ENCODE assay signal across 8 mouse cellular contexts in the genomic region with DNA sequence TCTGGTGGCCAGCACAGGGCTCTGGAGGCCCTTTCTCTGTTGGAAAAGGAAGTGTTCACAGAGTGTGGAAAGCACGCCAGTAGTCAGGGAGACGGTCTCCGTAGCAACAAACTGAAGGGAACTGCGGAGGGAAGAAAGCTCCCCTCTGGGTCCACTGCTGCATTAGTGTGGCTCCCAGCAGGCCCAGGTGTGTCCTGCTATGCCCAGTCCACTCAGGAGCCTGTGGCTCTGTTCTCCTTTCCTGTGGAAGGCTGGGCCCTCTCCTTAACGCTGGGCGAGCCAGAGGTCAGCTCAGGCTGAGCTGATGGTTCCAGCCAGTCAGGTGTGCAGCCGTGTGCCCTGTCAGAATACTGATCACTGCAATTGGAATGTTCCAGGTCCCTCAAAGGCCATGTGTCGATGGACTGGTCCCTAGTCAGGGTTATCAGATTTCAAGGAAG. TPM values are rescaled to one million over a fixed set of nuclear protein-coding genes. Genes with fewer than 3 reads are reported as not detected.
DNase-seq lines count a peak whose midpoint lies in the region; ATAC-seq and TF ChIP-seq lines count a peak whose summit lies in the region.

No protein-coding gene starts in this region.

- 23% methylated on average over 8 of the region's 8 CpGs for WGBS in forebrain, embryonic 14.5 days
- 28% methylated on average over 8 of the region's 8 CpGs for WGBS in midbrain, embryonic 10.5 days
- 57% methylated on average over 8 of the region's 8 CpGs for WGBS in thymus, adult 2 months

- H3K27me3 ChIP-seq in forebrain, embryonic 14.5 days (replicated peaks; ENCODE audit: control insufficient read depth, insufficient read depth, low read length): no peaks in the 10 kb centered on the region
- 0 out of 2 replicates have a peak, but pooled peaks cover 3% of the 10 kb centered on the region for H3K27me3 ChIP-seq in midbrain, embryonic 10.5 days (ENCODE audit: low read depth, poor library complexity, severe bottlenecking)
- no peaks in the 10 kb centered on the region for H3K27me3 ChIP-seq in thymus, adult 2 months (ENCODE audit: control insufficient read depth, insufficient read depth, low read length)

- TF ChIP-seq CTCF in layer of hippocampus, adult 2 months (conservative IDR thresholded peaks at IDR 0.05): no peak
- no peak for TF ChIP-seq CTCF in thymus, adult 2 months (IDR thresholded peaks at IDR 0.05; ENCODE audit: borderline replicate concordance, control insufficient read depth, extremely low read depth, insufficient read depth, low read length, poor library complexity)

- no peak; the same call in 1 of the 2 replicates for ATAC-seq in forebrain, embryonic 14.5 days

- intact Hi-C loops in heart, postnatal 10 days (cut with DNase I): no loop called here

- no peaks in the 10 kb centered on the region for H3K9me3 ChIP-seq in forebrain, embryonic 14.5 days (replicated peaks; ENCODE audit: control insufficient read depth, low read length)
- peaks cover 4% of the 10 kb centered on the region; the same call in 1 of the 2 replicates for H3K9me3 ChIP-seq in midbrain, embryonic 10.5 days (replicated peaks)

- no peak overlapping the region for H3K4me3 ChIP-seq in forebrain, embryonic 14.5 days (ENCODE audit: low read depth, low read length)
- H3K4me3 ChIP-seq in layer of hippocampus, adult 2 months: no peak overlapping the region
- no peak overlapping the region for H3K4me3 ChIP-seq in midbrain, embryonic 10.5 days
- no peak overlapping the region for H3K4me3 ChIP-seq in thymus, adult 2 months (ENCODE audit: control insufficient read depth, insufficient read depth, low read length)

- H3K9ac ChIP-seq in forebrain, embryonic 14.5 days (ENCODE audit: low read length): no peak overlapping the region

- TF ChIP-seq POLR2A in thymus, adult 2 months (IDR thresholded peaks at IDR 0.05; ENCODE audit: control insufficient read depth, extremely low read depth, insufficient read depth, low read length, poor library complexity): no peak

- no peak overlapping the region for H3K4me2 ChIP-seq in forebrain, embryonic 14.5 days (ENCODE audit: low read length)

- 0 out of 2 replicates have a peak overlapping the region, but pooled peaks have one; percentile 17 for H3K27ac ChIP-seq in forebrain, embryonic 14.5 days (ENCODE audit: low read depth, low read length)
- H3K27ac ChIP-seq in layer of hippocampus, adult 2 months: peak overlapping the region; percentile 78
- no peak overlapping the region for H3K27ac ChIP-seq in midbrain, embryonic 10.5 days (replicated peaks)
- H3K27ac ChIP-seq in thymus, adult 2 months (ENCODE audit: control insufficient read depth, insufficient read depth, low read length): no peak overlapping the region

- no peaks in the 10 kb centered on the region for H3K36me3 ChIP-seq in forebrain, embryonic 14.5 days (ENCODE audit: control insufficient read depth, insufficient read depth, low read length)
- no peaks in the 10 kb centered on the region for H3K36me3 ChIP-seq in midbrain, embryonic 10.5 days
- no peaks in the 10 kb centered on the region for H3K36me3 ChIP-seq in thymus, adult 2 months (ENCODE audit: control insufficient read depth, insufficient read depth, low read length)

- DNase-seq in embryo, embryonic 10 days (ENCODE audit: low spot score): peak; percentile 81
- DNase-seq in forebrain, embryonic 14.5 days (ENCODE audit: low spot score): peak; percentile 81
- peak; percentile 79 to 80 for DNase-seq in heart, postnatal 10 days
- DNase-seq in layer of hippocampus, adult 2 months (ENCODE audit: low spot score in 2 of 2): peak; percentile 68 to 86
- DNase-seq in midbrain, embryonic 10.5 days (ENCODE audit: low spot score): peak; percentile 67
- DNase-seq in thymus, adult 2 months: no peak
- DNase-seq in urinary bladder, postnatal 4 days (ENCODE audit: low spot score in 2 of 2): no peak
- DNase-seq in spleen, adult 12 weeks (ENCODE audit: low spot score): no peak

- no peaks in the 10 kb centered on the region for H3K4me1 ChIP-seq in forebrain, embryonic 14.5 days (ENCODE audit: control insufficient read depth, insufficient read depth, low read length)
- H3K4me1 ChIP-seq in midbrain, embryonic 10.5 days: peaks cover 15% of the 10 kb centered on the region
- H3K4me1 ChIP-seq in thymus, adult 2 months (replicated peaks; ENCODE audit: control insufficient read depth, insufficient read depth, low read length): no peaks in the 10 kb centered on the region

RNA-seq across cellular contexts. Expression of a gene that starts 24.5 kb away (rescaled TPM):
- 1.1 and 1.7 TPM in 2 replicates for polyA plus RNA-seq in forebrain, embryonic 14.5 days (2014; fragmentation: Nextera tagmentation; extraction: Ambion mirVana)
- 10 to 100 TPM; 44.1 to 53.6 TPM for total RNA-seq in heart, postnatal 10 days (2021)
- 1 to 10 TPM; 2.7 to 5.1 TPM for total RNA-seq in layer of hippocampus, adult 2 months (2021)
- polyA plus RNA-seq in midbrain, embryonic 10.5 days (2016; fragmentation: Nextera tagmentation; extraction: Ambion mirVana): 1.9 and 3.0 TPM in 2 replicates
- polyA plus RNA-seq in thymus, adult 2 months (2012; rRNA removed): 3.4 and 5.0 TPM in 2 replicates

RNA-seq across cellular contexts. Expression of a gene that starts 58.8 kb away (rescaled TPM):
- polyA plus RNA-seq in forebrain, embryonic 14.5 days (2014; fragmentation: Nextera tagmentation; extraction: Ambion mirVana): 162 and 168 TPM in 2 replicates
- total RNA-seq in heart, postnatal 10 days (2021): 100 to 1,000 TPM; 106 to 107 TPM
- total RNA-seq in layer of hippocampus, adult 2 months (2021): 10 to 100 TPM; 95.3 to 97.7 TPM
- polyA plus RNA-seq in midbrain, embryonic 10.5 days (2016; fragmentation: Nextera tagmentation; extraction: Ambion mirVana): 79.1 and 82.7 TPM in 2 replicates
- polyA plus RNA-seq in thymus, adult 2 months (2012; rRNA removed): 34.3 and 36.1 TPM in 2 replicates

Comparison
In these comparisons a context has a peak if more than half of its experiments do, and no peak if none do; other contexts are left out.
1. DNase-seq: peak in embryo, embryonic 10 days (single experiment), forebrain, embryonic 14.5 days (single experiment), heart, postnatal 10 days (2 of 2), layer of hippocampus, adult 2 months (2 of 2) and midbrain, embryonic 10.5 days (single experiment); none in thymus, adult 2 months (single experiment), urinary bladder, postnatal 4 days (0 of 2) and spleen, adult 12 weeks (single experiment).
2. H3K27ac ChIP-seq: peak in forebrain, embryonic 14.5 days (single experiment) and layer of hippocampus, adult 2 months (single experiment); none in midbrain, embryonic 10.5 days (single experiment) and thymus, adult 2 months (single experiment).